Mouse (Mus musculus) liver, embryonic 14.5 days (tissue): ENCODE measurements around the gene Fbxo41. TPM values are rescaled to one million over a fixed set of nuclear protein-coding genes. Genes with fewer than 3 reads are reported as not detected.

Experiments
- ATAC-seq: fragments of 200-750 bp; cut with Nextera tagmentation; 2 replicates; pipeline ENCODE4 v1.8.0; 2017; ENCODE audit warnings: moderate number of reproducible peaks, mild to moderate bottlenecking, moderate library complexity; ENCODE audit not compliant: insufficient read depth
- DNase-seq, 3 experiments: peaks; one replicate each; pipeline ENCODE4 v3.0.0-alpha.2; 2012 to 2013; ENCODE audit warnings: low read depth in 3 of 3, low spot score in 3 of 3
- H3K27ac ChIP-seq: fragments of 300-500 bp; sonication (generic); 2 replicates; pipeline ENCODE4 v1.5.1; 2014; ENCODE audit warnings: moderate library complexity, mild to moderate bottlenecking, control low read depth, inconsistent platforms
- H3K27me3 ChIP-seq: fragments of 300-500 bp; sonication (generic); 2 replicates; pipeline ENCODE4 v1.6.1; 2014; ENCODE audit warnings: mild to moderate bottlenecking, low read length, moderate library complexity; ENCODE audit not compliant: control insufficient read depth, insufficient read depth
- H3K36me3 ChIP-seq: fragments of 300-500 bp; sonication (generic); replicated peaks from 2 replicates; pipeline ENCODE4 v1.6.1; 2014; ENCODE audit warnings: low read depth; ENCODE audit not compliant: control insufficient read depth, insufficient read depth
- H3K4me1 ChIP-seq, 2 experiments: fragments of 200-500 bp in 1 of 2; fragments of 300-500 bp in 1 of 2; sonication (generic) in 1 of 2; replicated peaks; 2 replicates each; pipeline ENCODE4 v1.6.1; 2012 to 2014; ENCODE audit warnings: antibody characterized with exemption in 1 of 2, inconsistent platforms in 1 of 2, low read length in 1 of 2; ENCODE audit not compliant: control insufficient read depth in 2 of 2, insufficient read depth in 2 of 2
- H3K4me2 ChIP-seq: fragments of 300-500 bp; sonication (generic); 2 replicates; pipeline ENCODE4 v1.6.1; 2014; ENCODE audit warnings: low read depth, mild to moderate bottlenecking, control low read depth, moderate library complexity
- H3K4me3 ChIP-seq, 2 experiments: fragments of 200-500 bp in 1 of 2; fragments of 300-500 bp in 1 of 2; sonication (generic) in 1 of 2; 2 replicates each; pipeline ENCODE4 v1.5.1; 2012 to 2014; ENCODE audit warnings: low read depth in 2 of 2, low read length in 2 of 2, mild to moderate bottlenecking in 2 of 2, control low read depth in 1 of 2, inconsistent platforms in 1 of 2, moderate library complexity in 1 of 2; ENCODE audit not compliant: insufficient read depth in 1 of 2
- H3K9ac ChIP-seq: fragments of 300-500 bp; sonication (generic); replicated peaks from 2 replicates; pipeline ENCODE4 v1.6.1; 2014; ENCODE audit warnings: mild to moderate bottlenecking, control low read depth, moderate library complexity
- H3K9me3 ChIP-seq: fragments of 300-500 bp; sonication (generic); 2 replicates; pipeline ENCODE4 v1.6.1; 2016; ENCODE audit warnings: low read length, mixed read lengths; ENCODE audit not compliant: control insufficient read depth
- CTCF ChIP-seq: IDR thresholded peaks from 2 replicates; pipeline ENCODE4 v1.5.1; 2016; ENCODE audit warnings: antibody characterized with exemption, low read depth, control low read depth
- EP300 ChIP-seq: IDR thresholded peaks from 2 replicates; pipeline ENCODE4 v1.6.1; 2016; ENCODE audit warnings: antibody characterized with exemption, low read depth
- WGBS: fragments of 180-500 bp; shearing (Covaris S2); extraction: QIAGEN DNeasy Blood & Tissue Kit; methylation state at CpG from one replicate; pipeline ENCODE4 v1.1.7; 2014; ENCODE audit not compliant: insufficient replicate concordance; 5-methylcytosine and 5-hydroxymethylcytosine counted together
- polyA plus RNA-seq, 2 experiments: library from polyadenylated mRNA; depleted of rRNA in 1 of 2; stranded (reverse) in 1 of 2; unstranded in 1 of 2; fragments of >200 nt; fragmentation: Nextera tagmentation in 1 of 2; extraction: Ambion mirVana in 1 of 2; gene quantifications; 2 replicates each; pipeline versions ENCODE4 v1.2.1 to v1.2.3; 2012 to 2014

The Fbxo41 gene
- polyA plus RNA-seq, 2 experiments, result not detected

DNA sequence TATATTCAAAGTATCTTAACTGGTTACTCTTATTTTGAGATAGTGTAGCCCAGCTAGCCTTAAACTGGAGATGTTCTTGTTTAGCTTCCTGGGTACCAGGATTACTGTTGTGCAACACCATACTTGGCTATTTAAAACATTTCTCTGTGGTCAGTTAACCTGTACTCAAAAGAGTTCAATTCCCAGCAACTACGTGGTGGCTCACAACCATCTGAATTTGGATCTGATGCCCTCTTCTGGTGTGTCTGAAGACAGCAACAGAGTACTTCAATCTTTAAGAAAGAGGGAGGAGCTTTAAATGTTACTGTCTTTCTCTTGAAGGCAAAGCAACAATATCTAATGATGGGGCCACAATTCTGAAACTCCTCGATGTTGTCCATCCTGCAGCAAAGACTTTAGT lies 43.2 kb downstream of the Fbxo41 start:
- ATAC-seq (no peak), DNase-seq (no peak)
- Histone ChIP-seq H3K36me3 (peaks cover 56% of the 10 kb centered on the region), H3K4me2 (no peak overlapping the region), H3K9ac (no peak overlapping the region), H3K27ac (no peak overlapping the region), H3K4me1 (peaks cover 10 to 17% of the 10 kb centered on the region in 2 experiments), H3K27me3 (no peaks in the 10 kb centered on the region), H3K9me3 (no peaks in the 10 kb centered on the region), H3K4me3 (no peak overlapping the region)
- 85% methylated on average over 2 of the region's 2 CpGs for WGBS
- TF ChIP-seq CTCF (no peak), EP300 (no peak)

DNA sequence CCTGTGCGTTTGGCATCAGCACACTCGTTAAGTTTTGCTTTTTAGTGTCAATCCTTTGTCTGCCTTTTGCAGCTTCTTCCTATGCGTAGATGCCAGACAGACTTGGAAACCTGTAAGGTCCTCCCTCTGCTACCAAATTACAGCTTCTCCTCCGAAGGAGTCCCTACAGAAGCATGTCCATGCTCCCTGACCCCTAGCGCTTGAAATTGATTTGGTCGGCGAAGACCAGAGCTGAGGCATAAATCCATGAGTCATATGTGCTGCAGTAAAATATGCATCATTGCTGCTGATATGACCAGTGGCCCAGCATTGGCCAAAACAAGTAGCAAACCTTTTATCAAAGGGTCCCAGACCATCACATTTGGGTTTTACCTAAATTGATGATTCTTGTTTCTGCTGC lies 50.0 kb downstream of the Fbxo41 start:
- DNase-seq, result peak; percentile 49 to 61 (median 56)
- H3K4me1 ChIP-seq, result peaks cover 29 to 32% of the 10 kb centered on the region in 2 experiments
- 0 out of 2 replicates have a peak, but pooled peaks have one; percentile 10 for TF ChIP-seq CTCF
- no peak for TF ChIP-seq EP300

GRCm38 (mm10) chr6:85452411-85452665 lies 50.5 kb downstream of the Fbxo41 start:
- Histone ChIP-seq H3K4me2 (peak overlapping the region; percentile 90), H3K4me1 (peaks cover 25 to 32% of the 10 kb centered on the region in 2 experiments), H3K9me3 (no peaks in the 10 kb centered on the region), H3K36me3 (no peaks in the 10 kb centered on the region), H3K4me3 (peak overlapping the region; percentile 91), H3K27ac (peak overlapping the region; percentile 59), H3K9ac (peak overlapping the region; percentile 94), H3K27me3 (no peaks in the 10 kb centered on the region)
- TF ChIP-seq CTCF, result no peak
- TF ChIP-seq EP300, result no peak
- ATAC-seq, result no peak
- DNase-seq, result no peak
- under 1% methylated on average over 15 of the region's 15 CpGs for WGBS

More for the DNA sequence above, 50.0 kb downstream of the Fbxo41 start:
- Histone ChIP-seq H3K36me3 (no peaks in the 10 kb centered on the region), H3K4me3 (peak overlapping the region; percentile 91), H3K27me3 (no peaks in the 10 kb centered on the region), H3K9me3 (no peaks in the 10 kb centered on the region), H3K27ac (peak overlapping the region; percentile 59), H3K9ac (peak overlapping the region; percentile 94), H3K4me2 (peak overlapping the region; percentile 90)
- ATAC-seq, result no peak
- 3% methylated on average over 7 of the region's 7 CpGs for WGBS

GRCm38 (mm10) chr6:85451664-85452410 lies 51.0 kb downstream of the Fbxo41 start, which contains the start of gene Pradc1:
Gene Pradc1 (minus strand): TSS chr6:85451970.
- peak; percentile 93 to 96 (median 95) for DNase-seq
- WGBS, result under 1% methylated on average over 54 of the region's 54 CpGs

More at GRCm38 (mm10) chr6:85451664-85452410, 51.0 kb downstream of the Fbxo41 start, which contains the start of gene Pradc1:
- peak within 1 kb of the TSS; percentile 59 for H3K27ac ChIP-seq
- H3K4me2 ChIP-seq, result peak within 1 kb of the TSS; percentile 90
- peak within 1 kb of the TSS; percentile 91 for H3K4me3 ChIP-seq
- peaks cover 23 to 32% of the 10 kb centered on the region in 2 experiments for H3K4me1 ChIP-seq
- no peaks in the 10 kb centered on the region for H3K27me3 ChIP-seq
- TF ChIP-seq CTCF (no peak), EP300 (peak; percentile 30; the same call in 1 of the 2 replicates)
- no peaks in the 10 kb centered on the region for H3K9me3 ChIP-seq
- ATAC-seq, result peak; percentile 82
- no peaks in the 10 kb centered on the region; the same call in 1 of the 2 replicates for H3K36me3 ChIP-seq
- peak within 1 kb of the TSS; percentile 94 for H3K9ac ChIP-seq
